Mouse (Mus musculus): Measurements from ENCODE around the gene Sidt2.

DNA sequence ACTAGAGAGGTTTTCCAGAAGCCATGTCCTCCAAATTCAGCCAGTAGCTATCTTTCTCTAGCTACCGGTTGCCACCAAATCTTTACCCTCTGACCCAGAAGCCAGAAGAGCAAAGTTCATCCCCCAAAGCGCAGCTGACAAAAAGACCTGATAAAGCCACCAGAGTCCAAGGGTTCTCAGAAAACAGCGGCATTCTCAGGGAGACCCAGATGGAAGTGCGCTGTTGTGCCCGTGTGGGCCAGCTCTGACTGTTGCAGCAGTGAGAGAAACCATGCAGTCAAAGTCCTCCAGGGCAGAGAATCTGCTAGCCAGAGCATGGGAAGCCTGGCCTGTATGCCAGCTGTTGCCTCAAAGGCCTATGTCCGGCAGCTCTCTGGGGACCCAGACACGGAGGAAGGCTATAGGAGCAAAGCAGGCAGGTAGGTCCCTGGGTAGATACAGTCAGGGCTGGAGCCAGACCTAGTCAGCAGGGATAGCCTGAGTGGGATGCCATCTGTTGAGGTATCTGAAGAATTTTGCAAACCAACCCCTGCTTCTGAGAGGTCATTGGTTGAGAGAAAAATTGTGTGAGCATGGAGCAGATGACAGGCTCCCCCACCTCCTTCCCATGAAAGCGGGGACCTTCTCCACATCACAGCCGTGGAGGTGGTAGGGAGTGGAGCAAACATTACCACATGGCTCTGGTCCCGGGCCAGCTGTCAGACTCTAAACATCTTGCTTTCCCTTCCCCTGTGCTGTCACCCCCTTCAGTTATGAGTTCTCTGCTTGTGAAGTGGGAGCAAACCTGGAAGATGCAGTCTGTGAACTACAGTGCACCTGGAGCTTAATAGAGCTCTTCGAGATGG is 22.3 kb downstream of the Sidt2 start:
- no peak for TF ChIP-seq CTCF (conservative IDR thresholded peaks at IDR 0.05; ENCODE audit: insufficient read depth, insufficient read length, low read depth, low read length)
- TF ChIP-seq POLR2A (IDR thresholded peaks at IDR 0.05; ENCODE audit: low read depth, low read length): no peak
